Mouse (Mus musculus) liver, embryonic 14.5 days (tissue): ENCODE data around the gene Dolpp1. TPM values are rescaled to one million over a fixed set of nuclear protein-coding genes. Genes with fewer than 3 reads are reported as not detected.

ENCODE experiments used
- ATAC-seq: fragments of 200-750 bp; cut with Nextera tagmentation; 2 replicates; pipeline ENCODE4 v1.8.0; 2017; ENCODE audit warnings: moderate number of reproducible peaks, mild to moderate bottlenecking, moderate library complexity; ENCODE audit not compliant: insufficient read depth
- DNase-seq, 3 experiments: peaks; one replicate each; pipeline ENCODE4 v3.0.0-alpha.2; 2012 to 2013; ENCODE audit warnings: low read depth in 3 of 3, low spot score in 3 of 3
- H3K27ac ChIP-seq: fragments of 300-500 bp; sonication (generic); 2 replicates; pipeline ENCODE4 v1.5.1; 2014; ENCODE audit warnings: moderate library complexity, mild to moderate bottlenecking, control low read depth, inconsistent platforms
- H3K27me3 ChIP-seq: fragments of 300-500 bp; sonication (generic); 2 replicates; pipeline ENCODE4 v1.6.1; 2014; ENCODE audit warnings: mild to moderate bottlenecking, low read length, moderate library complexity; ENCODE audit not compliant: control insufficient read depth, insufficient read depth
- H3K36me3 ChIP-seq: fragments of 300-500 bp; sonication (generic); replicated peaks from 2 replicates; pipeline ENCODE4 v1.6.1; 2014; ENCODE audit warnings: low read depth; ENCODE audit not compliant: control insufficient read depth, insufficient read depth
- H3K4me1 ChIP-seq, 2 experiments: fragments of 200-500 bp in 1 of 2; fragments of 300-500 bp in 1 of 2; sonication (generic) in 1 of 2; replicated peaks; 2 replicates each; pipeline ENCODE4 v1.6.1; 2012 to 2014; ENCODE audit warnings: antibody characterized with exemption in 1 of 2, inconsistent platforms in 1 of 2, low read length in 1 of 2; ENCODE audit not compliant: control insufficient read depth in 2 of 2, insufficient read depth in 2 of 2
- H3K4me2 ChIP-seq: fragments of 300-500 bp; sonication (generic); 2 replicates; pipeline ENCODE4 v1.6.1; 2014; ENCODE audit warnings: low read depth, mild to moderate bottlenecking, control low read depth, moderate library complexity
- H3K4me3 ChIP-seq, 2 experiments: fragments of 200-500 bp in 1 of 2; fragments of 300-500 bp in 1 of 2; sonication (generic) in 1 of 2; 2 replicates each; pipeline ENCODE4 v1.5.1; 2012 to 2014; ENCODE audit warnings: low read depth in 2 of 2, low read length in 2 of 2, mild to moderate bottlenecking in 2 of 2, control low read depth in 1 of 2, inconsistent platforms in 1 of 2, moderate library complexity in 1 of 2; ENCODE audit not compliant: insufficient read depth in 1 of 2
- H3K9ac ChIP-seq: fragments of 300-500 bp; sonication (generic); replicated peaks from 2 replicates; pipeline ENCODE4 v1.6.1; 2014; ENCODE audit warnings: mild to moderate bottlenecking, control low read depth, moderate library complexity
- H3K9me3 ChIP-seq: fragments of 300-500 bp; sonication (generic); 2 replicates; pipeline ENCODE4 v1.6.1; 2016; ENCODE audit warnings: low read length, mixed read lengths; ENCODE audit not compliant: control insufficient read depth
- CTCF ChIP-seq: IDR thresholded peaks from 2 replicates; pipeline ENCODE4 v1.5.1; 2016; ENCODE audit warnings: antibody characterized with exemption, low read depth, control low read depth
- EP300 ChIP-seq: IDR thresholded peaks from 2 replicates; pipeline ENCODE4 v1.6.1; 2016; ENCODE audit warnings: antibody characterized with exemption, low read depth
- WGBS: fragments of 180-500 bp; shearing (Covaris S2); extraction: QIAGEN DNeasy Blood & Tissue Kit; methylation state at CpG from one replicate; pipeline ENCODE4 v1.1.7; 2014; ENCODE audit not compliant: insufficient replicate concordance; 5-methylcytosine and 5-hydroxymethylcytosine counted together
- polyA plus RNA-seq, 2 experiments: library from polyadenylated mRNA; depleted of rRNA in 1 of 2; stranded (reverse) in 1 of 2; unstranded in 1 of 2; fragments of >200 nt; fragmentation: Nextera tagmentation in 1 of 2; extraction: Ambion mirVana in 1 of 2; gene quantifications; 2 replicates each; pipeline versions ENCODE4 v1.2.1 to v1.2.3; 2012 to 2014

The Dolpp1 gene
- polyA plus RNA-seq, 2 experiments: 13.5 to 17.0 TPM

DNA sequence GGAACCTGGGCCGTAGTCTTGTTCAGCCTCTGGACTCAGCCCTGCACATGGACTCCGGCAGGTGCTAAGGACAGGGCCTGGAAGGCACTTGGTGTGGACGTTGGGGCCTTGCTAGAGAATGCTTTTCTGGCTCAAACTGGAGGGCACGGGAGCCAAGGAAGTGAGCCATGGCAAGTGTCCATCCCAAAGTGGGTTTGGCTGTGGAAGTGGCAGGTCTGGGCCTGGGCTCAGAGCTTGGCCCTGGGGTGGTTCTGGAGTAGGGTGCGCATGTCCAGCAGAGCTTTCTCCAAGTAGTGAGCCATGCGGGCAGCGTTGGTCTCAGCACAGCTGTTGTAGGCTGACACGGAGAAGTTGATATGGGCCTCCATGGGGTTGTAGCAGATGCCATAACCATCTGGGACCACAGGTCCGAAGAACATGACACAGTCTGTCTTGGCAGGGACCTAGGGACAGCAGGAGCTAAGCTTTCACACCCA, 10.3 kb downstream of the Dolpp1 start:
- H3K27ac ChIP-seq: no peak overlapping the region
- DNase-seq (no peak), ATAC-seq (no peak)
- H3K4me2 ChIP-seq: no peak overlapping the region
- H3K4me1 ChIP-seq: no peaks in the 10 kb centered on the region
- H3K27me3 ChIP-seq: no peaks in the 10 kb centered on the region
- 83% methylated on average over 9 of the region's 9 CpGs for WGBS
- H3K36me3 ChIP-seq: peaks cover 6% of the 10 kb centered on the region
- TF ChIP-seq CTCF (no peak), EP300 (no peak)
- no peak overlapping the region for H3K9ac ChIP-seq
- H3K4me3 ChIP-seq: no peak overlapping the region
- H3K9me3 ChIP-seq: no peaks in the 10 kb centered on the region

DNA sequence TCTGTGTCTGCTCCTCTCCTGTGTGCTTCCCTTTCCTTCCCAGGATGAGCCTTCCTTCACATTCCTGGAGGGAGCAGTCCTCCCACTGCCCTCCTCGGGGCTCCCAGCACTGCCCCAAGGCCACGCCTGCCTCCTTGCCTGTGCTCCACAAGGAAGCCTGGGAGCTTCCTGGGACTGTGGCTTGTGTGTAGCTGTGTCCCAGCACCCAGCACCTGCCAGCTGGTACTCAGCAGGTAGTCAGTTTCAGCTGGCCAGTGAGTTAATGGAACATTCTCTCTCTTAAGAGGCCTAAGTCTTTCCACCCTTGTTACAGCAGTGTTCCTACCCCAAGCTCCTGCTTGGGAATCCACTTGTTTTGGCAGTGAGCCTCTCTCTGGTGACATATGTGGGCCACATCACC, 10.8 kb downstream of the Dolpp1 start:
- H3K4me2 ChIP-seq: no peak overlapping the region
- H3K27me3 ChIP-seq: no peaks in the 10 kb centered on the region
- no peak overlapping the region for H3K4me3 ChIP-seq
- H3K4me1 ChIP-seq: no peaks in the 10 kb centered on the region
- DNase-seq (no peak), ATAC-seq (no peak)
- peaks cover 2% of the 10 kb centered on the region for H3K36me3 ChIP-seq
- H3K9ac ChIP-seq: no peak overlapping the region
- 73% methylated on average over 2 of the region's 2 CpGs for WGBS
- no peak for TF ChIP-seq EP300
- TF ChIP-seq CTCF: no peak
- H3K9me3 ChIP-seq: no peaks in the 10 kb centered on the region
- H3K27ac ChIP-seq: no peak overlapping the region

DNA sequence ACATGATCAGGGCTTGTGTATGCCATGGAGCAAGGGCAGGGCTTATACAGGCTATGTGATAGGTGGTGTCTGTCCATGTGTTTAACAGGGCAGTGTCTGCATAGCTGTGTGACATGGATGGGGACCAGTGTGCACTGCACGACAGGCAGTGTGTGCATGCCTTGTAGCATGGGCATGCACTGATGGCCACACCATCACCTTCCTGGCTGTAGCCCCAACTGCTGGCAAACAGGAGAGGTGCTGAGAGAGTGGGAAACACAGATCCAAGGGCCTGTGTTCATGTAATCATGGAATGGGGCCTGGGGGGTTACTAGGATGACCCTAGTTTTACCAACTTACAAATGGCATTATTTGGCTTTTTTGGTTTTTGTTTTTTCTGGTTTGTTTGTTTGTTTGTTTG, 11.8 kb downstream of the Dolpp1 start:
- no peak for ATAC-seq
- no peak overlapping the region for H3K4me2 ChIP-seq
- H3K4me1 ChIP-seq: no peaks in the 10 kb centered on the region
- TF ChIP-seq CTCF (no peak), EP300 (no peak)
- WGBS: 57% methylated on average over 1 of the region's 1 CpGs
- no peak overlapping the region for H3K27ac ChIP-seq
- H3K36me3 ChIP-seq: peaks cover 2% of the 10 kb centered on the region
- H3K9me3 ChIP-seq: no peaks in the 10 kb centered on the region
- DNase-seq: no peak
- no peak overlapping the region for H3K9ac ChIP-seq
- H3K27me3 ChIP-seq: no peaks in the 10 kb centered on the region
- no peak overlapping the region for H3K4me3 ChIP-seq

DNA sequence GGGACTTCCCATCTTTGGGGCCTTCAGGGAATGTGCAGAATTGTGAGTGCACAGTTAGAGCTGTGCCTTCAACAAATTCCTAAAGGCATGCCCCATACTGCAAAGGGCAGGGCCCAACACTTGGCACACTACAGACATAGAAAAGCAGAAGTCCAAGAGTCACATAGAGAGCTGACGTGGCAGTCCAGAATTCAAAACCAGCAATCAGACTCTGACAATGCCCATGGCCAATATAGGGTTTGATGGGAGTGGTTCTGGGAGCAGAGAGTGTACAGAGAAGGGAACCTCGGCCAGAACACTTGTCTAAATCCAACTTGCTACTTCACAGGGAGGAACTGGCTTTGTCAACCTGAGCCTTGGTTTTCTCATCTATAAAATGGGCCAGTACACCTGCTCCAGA, 15.2 kb downstream of the Dolpp1 start:
- no peak for TF ChIP-seq CTCF
- TF ChIP-seq EP300: no peak
- no peaks in the 10 kb centered on the region for H3K9me3 ChIP-seq
- no peak overlapping the region for H3K9ac ChIP-seq
- H3K36me3 ChIP-seq: peaks cover 9% of the 10 kb centered on the region
- no peak overlapping the region for H3K4me3 ChIP-seq
- H3K4me1 ChIP-seq: no peaks in the 10 kb centered on the region
- no peaks in the 10 kb centered on the region for H3K27me3 ChIP-seq
- no peak overlapping the region for H3K4me2 ChIP-seq
- 73% methylated on average over 2 of the region's 2 CpGs for WGBS
- no peak for ATAC-seq
- H3K27ac ChIP-seq: no peak overlapping the region
- no peak for DNase-seq

DNA sequence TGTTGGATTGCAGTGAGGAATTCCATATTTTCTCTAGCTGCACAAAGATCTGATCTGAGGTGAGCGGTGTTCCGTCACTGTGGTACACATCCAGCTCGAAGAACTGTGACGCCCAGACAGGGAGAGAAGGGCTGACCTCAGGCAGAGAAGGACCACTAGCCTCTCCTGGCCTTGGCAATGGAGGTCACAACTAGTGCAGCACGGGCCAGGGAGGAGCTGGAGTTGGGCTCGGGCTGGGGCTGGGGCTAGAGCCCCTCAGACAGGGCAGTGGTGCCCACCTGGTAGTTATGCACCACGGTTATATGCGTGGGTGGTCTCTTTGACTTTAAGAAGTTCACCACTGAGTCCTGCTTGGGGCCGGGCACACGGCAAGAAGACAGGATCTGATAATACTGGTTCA, 15.7 kb downstream of the Dolpp1 start:
- no peak overlapping the region for H3K4me2 ChIP-seq
- H3K4me3 ChIP-seq: no peak overlapping the region
- DNase-seq (no peak), ATAC-seq (no peak)
- H3K9me3 ChIP-seq: no peaks in the 10 kb centered on the region
- TF ChIP-seq CTCF (no peak), EP300 (no peak)
- no peaks in the 10 kb centered on the region for H3K4me1 ChIP-seq
- 68% methylated on average over 10 of the region's 10 CpGs for WGBS
- no peak overlapping the region for H3K9ac ChIP-seq
- H3K36me3 ChIP-seq: peaks cover 9% of the 10 kb centered on the region
- H3K27ac ChIP-seq: no peak overlapping the region
- H3K27me3 ChIP-seq: no peaks in the 10 kb centered on the region
